Mouse (Mus musculus): ENCODE measurements around the gene Ndufb6.
A peak's percentile ranks its signal among the peaks of the same experiment; 100 is the strongest.

The Ndufb6 gene

GRCm38 (mm10) chr4:40253766-40254165 lies 25.5 kb downstream of the Ndufb6 start:
- no peak for DNase-seq

DNA sequence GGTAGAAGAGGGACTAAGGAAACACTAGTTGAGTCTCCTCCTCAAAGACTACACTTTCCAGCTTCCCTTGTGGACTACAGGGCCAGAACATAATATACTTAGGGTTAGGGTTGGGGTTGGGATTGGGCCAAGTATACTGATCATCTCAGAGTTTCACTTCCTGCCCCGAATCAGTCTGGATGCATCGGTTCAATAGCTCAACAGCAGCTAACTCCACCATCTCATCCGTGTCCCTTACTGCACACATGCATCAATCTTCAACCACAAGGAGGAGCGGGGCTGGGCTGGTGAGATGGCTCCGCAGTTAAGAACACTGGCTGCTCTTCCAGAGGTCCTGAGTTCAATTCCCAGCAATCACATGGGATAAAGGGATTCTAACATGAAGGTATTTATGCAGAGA lies 28.2 kb downstream of the Ndufb6 start:
- no peak for DNase-seq

DNA sequence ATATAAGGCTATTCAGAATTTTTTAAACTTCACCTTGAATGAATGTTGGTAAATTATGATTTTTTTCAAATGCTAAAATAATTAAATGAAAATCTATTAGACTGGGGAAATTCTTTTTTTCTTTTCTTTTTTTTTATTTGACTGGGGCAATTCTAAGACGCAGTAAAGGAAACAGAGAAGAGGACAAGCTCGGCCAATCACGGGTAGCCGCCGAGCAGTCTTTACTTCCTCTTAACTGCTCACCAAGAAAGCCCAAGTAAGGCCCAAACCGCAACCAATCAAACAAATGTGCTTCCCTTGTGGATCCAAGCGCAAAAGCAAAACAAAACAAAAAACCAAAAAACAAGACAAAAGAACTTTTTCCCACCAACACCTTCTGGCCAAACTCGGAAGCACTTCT lies 35.2 kb downstream of the Ndufb6 start:
- no peak for DNase-seq

- DNase-seq: no peak
Observed at GRCm38 (mm10) chr4:40243006-40243405, 36.2 kb downstream of the Ndufb6 start.

DNA sequence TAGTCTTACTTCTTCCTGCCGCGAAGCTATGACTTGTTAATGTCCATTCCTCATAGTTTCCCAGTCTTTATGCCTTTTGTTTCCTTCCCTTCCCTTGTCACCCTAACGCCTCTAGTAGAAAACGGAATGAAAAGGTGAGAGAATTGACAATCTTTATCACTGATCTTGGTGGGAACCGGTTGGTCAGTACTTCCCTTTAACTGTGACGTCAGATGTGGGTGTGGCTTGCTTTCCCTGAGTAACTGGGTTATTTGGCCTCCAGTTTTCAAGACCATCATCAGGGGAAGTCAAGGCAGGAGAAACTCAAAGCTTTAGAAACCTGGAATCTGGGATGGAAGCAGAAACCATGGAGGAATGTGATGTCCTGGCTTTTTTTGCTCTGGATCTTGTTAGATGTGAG lies 37.3 kb downstream of the Ndufb6 start:
- DNase-seq: no peak

DNA sequence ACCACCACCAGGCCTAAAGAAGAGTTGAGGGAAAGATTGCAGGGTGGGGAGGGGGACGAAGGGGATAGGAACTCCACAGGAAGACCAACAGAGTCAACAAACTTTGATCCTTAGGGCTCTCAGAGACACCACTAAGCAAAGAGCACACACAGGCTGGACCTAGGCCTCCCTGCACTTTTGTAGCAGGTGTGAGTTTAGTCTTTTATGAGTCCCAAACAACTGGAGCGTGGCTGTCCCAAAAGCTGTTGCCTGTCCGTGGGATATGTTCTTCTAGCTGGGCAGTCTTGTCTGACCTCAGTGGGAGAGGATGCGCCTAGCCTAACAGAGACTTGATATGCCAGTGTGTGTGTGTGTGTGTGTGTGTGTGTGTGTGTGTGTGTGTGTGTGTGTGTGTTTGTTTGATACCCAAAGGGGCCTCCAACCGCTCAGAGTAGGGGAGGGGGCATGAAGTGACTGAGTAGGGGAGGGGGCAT lies 38.9 kb downstream of the Ndufb6 start:
- DNase-seq: no peak

DNA sequence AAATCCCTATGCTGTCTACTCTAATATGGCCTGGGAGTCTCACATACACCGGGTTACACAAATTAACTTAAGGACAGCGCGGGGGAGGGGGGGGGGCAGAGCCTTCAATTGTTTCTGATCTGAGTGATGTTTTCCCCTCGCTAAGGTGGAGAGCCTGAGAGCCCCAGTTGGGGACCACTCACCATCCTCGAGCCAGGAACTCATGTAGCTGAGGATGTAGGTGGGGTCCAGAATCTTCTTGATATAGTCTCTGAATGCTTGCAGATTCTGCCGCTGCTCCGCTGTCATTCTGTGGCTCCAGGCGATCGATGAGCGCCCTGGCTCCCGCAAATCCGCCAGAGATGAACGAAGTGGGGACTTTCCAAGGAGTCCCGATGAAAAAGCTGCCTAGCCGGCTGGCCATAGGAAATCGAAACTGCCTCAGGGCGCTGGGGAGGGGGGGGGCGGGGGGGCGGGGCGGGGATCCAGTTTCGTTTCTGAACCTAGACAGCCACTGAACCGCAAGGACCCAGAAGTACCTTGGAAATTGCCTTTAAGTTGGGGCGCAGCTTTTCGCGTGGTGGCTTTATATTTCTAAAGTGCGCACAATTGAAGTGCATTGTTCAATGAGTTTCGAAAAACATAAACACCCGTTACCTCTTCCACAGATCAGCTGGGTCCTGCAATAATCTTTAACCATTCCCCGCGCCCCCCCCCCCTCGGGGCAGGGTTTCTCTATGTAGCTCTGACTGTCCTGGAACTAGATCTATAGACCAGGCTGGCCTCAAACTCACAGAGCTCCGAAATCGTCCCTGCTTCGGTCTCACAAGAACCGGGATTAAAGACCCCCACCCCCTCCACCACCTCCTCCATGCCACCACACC lies 39.6 kb downstream of the Ndufb6 start, which contains the start of gene Ddx58:
Gene Ddx58 (minus strand): TSS at position 420 of the 863 bp plus-strand sequence.
- DNase-seq: peak; percentile 7

- peak; percentile 10 for DNase-seq
Observed at GRCm38 (mm10) chr4:40238483-40239408, 40.5 kb downstream of the Ndufb6 start.

DNA sequence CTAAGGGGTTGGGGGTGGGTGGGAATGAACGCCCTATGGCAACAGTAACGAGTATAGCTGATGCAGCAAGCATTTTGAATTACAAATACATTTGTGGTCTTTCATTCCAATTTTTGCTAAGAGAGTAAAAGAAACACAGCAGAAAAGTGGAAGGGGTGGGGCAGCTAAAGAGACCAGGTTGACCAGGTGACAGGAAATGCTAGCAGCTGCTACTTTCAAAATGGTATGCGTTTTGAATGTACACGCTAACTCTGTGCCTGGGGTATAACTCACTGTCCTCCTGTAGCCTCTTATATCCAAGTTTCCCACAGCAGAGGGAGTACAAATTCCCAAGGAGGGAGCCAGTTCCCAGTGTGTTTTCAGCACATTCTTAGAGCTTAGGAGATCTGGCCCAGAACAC lies 42.4 kb downstream of the Ndufb6 start:
- no peak for DNase-seq

GRCm38 (mm10) chr4:40234256-40234655 lies 45.0 kb downstream of the Ndufb6 start:
- no peak for DNase-seq

GRCm38 (mm10) chr4:40233062-40233664 lies 46.1 kb downstream of the Ndufb6 start:
- DNase-seq: no peak

- DNase-seq: no peak
Observed at GRCm38 (mm10) chr4:40229723-40230122, 49.5 kb downstream of the Ndufb6 start.

DNA sequence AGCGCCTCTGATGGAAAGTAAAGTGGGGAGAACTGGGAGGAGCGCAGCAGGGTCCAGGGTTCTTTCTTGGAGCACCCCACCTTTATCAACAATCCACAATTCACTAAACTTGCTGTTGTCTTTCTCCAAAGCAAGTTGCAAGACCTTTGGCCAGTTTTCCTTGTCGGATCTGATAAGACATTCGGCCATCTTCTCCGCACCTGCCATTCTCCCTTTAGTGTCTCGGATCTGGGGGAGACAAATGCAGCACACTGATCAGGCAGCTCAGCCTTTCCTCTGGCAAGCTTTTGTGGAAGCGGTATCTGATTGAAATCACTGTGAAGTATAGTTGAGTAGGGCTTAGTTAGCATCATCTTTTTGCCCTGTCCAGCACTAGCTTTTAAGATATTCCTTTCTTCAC lies 51.3 kb downstream of the Ndufb6 start:
- DNase-seq: no peak

GRCm38 (mm10) chr4:40227131-40227530 lies 52.1 kb downstream of the Ndufb6 start:
- DNase-seq: no peak

DNA sequence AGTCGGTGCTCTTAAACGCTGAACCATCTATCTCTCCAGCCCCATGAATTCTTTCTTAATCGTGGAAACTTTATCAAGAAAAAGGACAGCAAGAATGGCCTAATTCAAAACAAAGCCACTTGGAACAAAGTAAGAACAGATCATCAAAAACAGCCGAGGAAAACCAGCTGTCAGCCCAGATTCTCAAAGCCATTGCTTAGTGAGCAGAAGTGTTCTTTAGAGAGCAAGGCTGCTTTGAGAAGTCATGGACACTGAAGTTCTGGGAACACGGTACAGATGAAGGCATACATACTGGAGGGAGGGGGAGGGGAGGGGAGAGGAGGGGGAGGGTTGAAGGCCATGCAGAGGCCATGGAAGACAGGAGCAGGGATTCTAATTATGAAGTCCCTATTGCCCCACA lies 53.1 kb downstream of the Ndufb6 start:
- DNase-seq: no peak

GRCm38 (mm10) chr4:40221876-40222585 lies 57.2 kb downstream of the Ndufb6 start:
- no peak for DNase-seq

GRCm38 (mm10) chr4:40221004-40221760 lies 58.0 kb downstream of the Ndufb6 start:
- DNase-seq: no peak
